Mouse (Mus musculus) heart, postnatal 25 days (tissue): ENCODE data around the gene Hsd17b11. TPM values are rescaled to one million over a fixed set of nuclear protein-coding genes. Genes with fewer than 3 reads are reported as not detected.

ENCODE experiments used
- DNase-seq: peaks from one replicate; pipeline ENCODE4 v3.0.0; 2022; ENCODE audit warnings: low spot score
- intact Hi-C: fragments of 180-260 bp; cut with DNase I; formaldehyde crosslinking; loops from one replicate; pipeline ENCODE4 v1.15.1; 2025
- total RNA-seq, 2 experiments: library from RNA; stranded (reverse); gene quantifications; 2 replicates each; pipeline ENCODE4 v1.2.3; 2021

The Hsd17b11 gene
- total RNA-seq, result 10 to 100 TPM; 25.2 to 29.6 TPM

- intact Hi-C loops, result loop anchor here (2.0 kb wide), 1 partner anchor 25 kb away; the partner anchor contains the start of gene Nudt9
- DNase-seq, result peak; percentile 86
Measured at GRCm38 (mm10) chr5:104021597-104022378, at the start of gene Hsd17b11. Hsd17b11 (minus strand) TSS chr5:104021919.

- intact Hi-C loops, result loop anchor here (5.0 kb wide), 3 partner anchors 69 to 266 kb away; no protein-coding TSS in a partner anchor
- no peak for DNase-seq
Measured at GRCm38 (mm10) chr5:104071048-104071447, 49.3 kb upstream of the Hsd17b11 start.

DNA sequence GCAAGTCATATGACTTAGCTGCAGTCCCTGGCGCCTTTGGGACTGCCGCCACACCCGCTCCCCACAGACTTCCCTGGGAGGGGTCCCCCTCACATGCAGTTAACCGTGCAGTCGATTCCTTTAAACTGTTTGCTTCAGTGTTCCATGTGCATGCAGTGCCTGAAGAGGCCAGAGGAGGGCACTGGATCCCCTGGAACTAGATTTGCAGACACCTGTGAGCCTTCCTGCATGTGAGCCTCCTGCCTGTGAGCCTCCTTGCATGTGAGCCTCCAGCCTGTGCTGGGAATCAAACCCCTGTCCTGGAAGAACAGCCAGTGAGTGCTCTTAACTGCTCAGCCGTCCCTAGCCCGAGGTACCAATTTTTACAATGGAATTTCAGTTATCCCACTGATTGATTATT, 47.0 kb upstream of the Hsd17b11 start:
- DNase-seq, result no peak
- intact Hi-C loops, result no loop called here

- no peak for DNase-seq
- intact Hi-C loops, result no loop called here
Measured at GRCm38 (mm10) chr5:104062773-104063551, 41.2 kb upstream of the Hsd17b11 start.

DNA sequence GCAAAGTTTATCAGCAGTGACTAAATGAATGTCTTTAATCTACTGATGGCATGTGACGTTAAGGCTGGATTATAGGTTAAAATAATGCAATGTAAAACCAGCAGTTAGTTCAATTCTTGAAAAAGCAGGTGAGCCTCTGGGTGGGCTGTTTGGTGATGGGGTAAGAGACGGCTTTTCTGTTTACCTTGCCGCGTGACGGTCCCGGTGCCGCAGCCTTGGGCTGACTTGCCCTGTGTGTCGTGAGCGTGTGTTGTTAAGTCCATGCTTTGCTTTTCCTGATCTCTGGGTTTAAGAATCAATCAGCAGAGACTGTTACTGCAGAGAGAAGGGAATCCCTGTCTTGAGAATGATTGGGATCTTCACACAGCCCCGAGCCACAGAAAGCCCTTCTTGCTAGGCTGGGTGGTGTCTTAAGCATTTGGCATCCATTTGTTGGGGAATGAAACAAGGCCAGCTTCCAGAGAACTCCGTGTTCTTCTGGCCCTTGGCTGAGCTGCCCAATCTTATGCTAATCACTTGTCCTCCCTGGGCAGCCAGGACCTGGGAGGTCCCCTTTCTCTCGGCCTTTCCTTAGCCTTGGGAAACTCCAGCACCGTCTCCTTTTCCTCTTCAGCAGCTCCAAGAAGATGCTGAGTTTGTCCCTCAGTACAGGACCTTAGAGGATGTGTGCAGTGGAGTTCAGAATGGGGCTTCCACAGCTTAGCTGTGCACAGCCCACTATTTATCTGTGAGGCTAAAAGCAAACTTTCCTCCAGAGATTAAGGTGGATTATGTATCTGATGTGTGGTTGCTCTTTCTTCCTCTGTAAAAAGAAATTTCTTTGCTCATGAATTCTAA, 40.4 kb upstream of the Hsd17b11 start:
- no peak for DNase-seq
- intact Hi-C loops, result no loop called here

- DNase-seq, result no peak
Measured at GRCm38 (mm10) chr5:104060429-104060828, 38.7 kb upstream of the Hsd17b11 start.

GRCm38 (mm10) chr5:104059628-104060027, 37.9 kb upstream of the Hsd17b11 start:
- no peak for DNase-seq
- intact Hi-C loops, result loop anchor here (5.0 kb wide), 1 partner anchor 57 kb away; no protein-coding TSS in a partner anchor

More at GRCm38 (mm10) chr5:104060429-104060828, 38.7 kb upstream of the Hsd17b11 start:
- intact Hi-C loops, result no loop called here

DNA sequence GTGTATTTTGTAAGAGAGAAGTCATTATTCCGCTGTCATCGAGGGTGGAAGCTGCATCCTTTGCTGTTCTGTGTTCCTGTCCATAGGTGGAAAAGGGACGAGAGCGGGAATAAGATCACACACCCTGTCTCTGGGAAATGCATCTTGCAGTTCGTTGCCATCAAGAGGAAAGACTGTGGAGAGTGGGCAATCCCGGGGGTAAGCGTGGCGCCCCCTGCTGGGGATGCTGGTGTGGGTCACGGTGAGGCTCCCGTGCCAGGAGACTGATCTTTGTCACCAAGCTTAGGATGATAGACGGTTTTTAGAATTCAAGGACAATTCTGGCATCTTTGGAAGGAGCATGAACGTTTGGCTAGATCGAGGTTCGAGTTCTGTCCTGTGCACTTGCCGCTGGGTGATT, 36.3 kb upstream of the Hsd17b11 start:
- intact Hi-C loops, result loop anchor here (5.0 kb wide), 1 partner anchor 56 kb away; no protein-coding TSS in a partner anchor
- DNase-seq, result no peak

GRCm38 (mm10) chr5:104056295-104056694, 34.6 kb upstream of the Hsd17b11 start:
- DNase-seq, result no peak
- intact Hi-C loops, result loop anchor here (5.0 kb wide), 1 partner anchor 54 kb away; no protein-coding TSS in a partner anchor

GRCm38 (mm10) chr5:104055816-104056215, 34.1 kb upstream of the Hsd17b11 start:
- intact Hi-C loops, result loop anchor here (5.0 kb wide), 1 partner anchor 54 kb away; no protein-coding TSS in a partner anchor
- DNase-seq, result no peak

GRCm38 (mm10) chr5:104054938-104055337, 33.2 kb upstream of the Hsd17b11 start:
- intact Hi-C loops, result loop anchor here (5.0 kb wide), 1 partner anchor 53 kb away; no protein-coding TSS in a partner anchor
- no peak for DNase-seq

DNA sequence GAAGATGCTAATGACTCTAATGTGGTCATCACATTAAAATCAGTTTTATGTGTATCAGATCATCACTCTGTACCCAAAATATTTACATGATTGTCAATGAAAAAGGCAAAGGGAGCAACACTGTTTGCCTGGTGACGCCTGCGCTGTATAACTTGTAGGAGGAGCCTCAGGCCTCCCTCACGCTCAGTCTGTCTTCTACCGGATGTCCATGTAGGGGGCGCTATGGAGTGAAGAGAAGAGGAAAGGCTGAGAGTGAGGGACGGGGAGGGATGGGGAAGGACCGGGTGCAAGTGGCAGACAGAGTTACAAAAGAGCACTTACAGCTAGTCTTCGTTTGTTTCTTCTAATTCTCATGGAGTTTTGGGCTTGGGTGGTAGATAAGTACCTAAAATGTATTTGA, 31.2 kb upstream of the Hsd17b11 start:
- intact Hi-C loops, result no loop called here
- no peak for DNase-seq

DNA sequence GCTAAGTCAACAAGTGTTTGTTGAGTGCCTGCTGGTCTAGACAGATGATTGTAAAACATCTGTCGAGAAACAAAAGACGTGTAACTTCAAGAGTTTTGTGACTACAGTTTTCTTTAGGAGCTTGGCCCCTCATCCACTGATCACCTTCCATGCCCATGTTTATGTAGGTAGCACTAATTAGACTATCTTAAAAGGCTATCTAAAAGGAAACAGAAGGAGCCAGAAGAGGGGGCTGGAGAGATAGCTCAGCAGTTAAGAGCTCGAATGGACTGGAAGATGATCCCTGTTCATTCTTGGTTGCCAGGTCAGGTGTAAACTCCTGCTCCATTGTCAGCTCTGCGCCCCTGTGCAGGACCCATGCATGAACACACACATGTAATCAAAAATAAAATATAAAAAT, 26.4 kb upstream of the Hsd17b11 start:
- DNase-seq, result no peak
- intact Hi-C loops, result loop anchor here (5.0 kb wide), 1 partner anchor 524 kb away; no protein-coding TSS in a partner anchor

DNA sequence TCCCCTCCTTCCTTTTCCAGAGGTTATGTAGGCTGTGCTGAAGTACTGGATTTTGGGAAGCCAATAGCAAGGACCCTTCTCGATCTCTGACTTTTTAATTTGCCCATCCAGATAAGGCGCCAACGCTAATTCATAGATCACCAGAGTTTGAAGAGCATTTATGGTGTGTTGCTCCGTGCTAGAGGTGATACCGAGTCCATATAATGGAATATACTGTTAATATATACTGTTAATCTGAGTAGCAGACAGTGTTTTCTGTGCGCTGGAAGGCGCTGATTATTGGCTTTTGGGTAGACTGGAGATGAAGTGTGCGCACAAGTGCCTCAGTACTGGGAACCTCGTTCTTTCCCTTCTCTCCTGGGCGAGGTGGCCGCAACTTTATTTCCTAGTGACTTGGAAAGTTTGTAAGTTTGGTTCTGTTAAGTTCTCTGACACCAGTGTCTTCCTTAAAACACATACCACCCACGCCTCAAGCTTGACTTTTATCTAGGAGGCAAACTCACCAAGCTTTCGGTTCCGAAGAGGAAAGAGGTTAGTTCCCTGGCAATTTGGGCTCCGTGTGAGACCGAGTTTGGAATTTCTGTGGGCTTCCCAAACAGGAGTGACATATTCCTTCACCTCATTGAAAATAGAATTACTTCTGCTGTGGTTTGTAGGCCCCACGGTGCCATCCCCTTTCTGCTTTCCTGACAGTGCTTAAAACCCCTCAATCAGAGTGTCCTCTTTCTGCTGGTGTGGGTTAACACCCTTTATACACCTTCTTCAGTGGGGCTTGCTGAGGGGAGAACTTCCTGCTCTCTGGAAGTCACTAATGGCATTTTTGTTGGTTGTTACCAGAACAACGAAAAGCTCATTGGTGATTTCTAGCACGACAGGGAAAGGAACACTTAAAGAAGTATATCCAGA, 25.7 kb upstream of the Hsd17b11 start:
- DNase-seq, result no peak
- intact Hi-C loops, result loop anchor here (2.0 to 5.0 kb wide), 2 partner anchors 27 to 525 kb away; partner anchors contain the start of gene Hsd17b11

GRCm38 (mm10) chr5:104046256-104047199, 24.8 kb upstream of the Hsd17b11 start, which contains the start of gene Nudt9:
Nudt9 (plus strand) TSS chr5:104046306.
- DNase-seq, result peak; percentile 96
- intact Hi-C loops, result loop anchor here (2.0 to 5.0 kb wide), 2 partner anchors 26 to 526 kb away; partner anchors contain the start of gene Hsd17b11

DNA sequence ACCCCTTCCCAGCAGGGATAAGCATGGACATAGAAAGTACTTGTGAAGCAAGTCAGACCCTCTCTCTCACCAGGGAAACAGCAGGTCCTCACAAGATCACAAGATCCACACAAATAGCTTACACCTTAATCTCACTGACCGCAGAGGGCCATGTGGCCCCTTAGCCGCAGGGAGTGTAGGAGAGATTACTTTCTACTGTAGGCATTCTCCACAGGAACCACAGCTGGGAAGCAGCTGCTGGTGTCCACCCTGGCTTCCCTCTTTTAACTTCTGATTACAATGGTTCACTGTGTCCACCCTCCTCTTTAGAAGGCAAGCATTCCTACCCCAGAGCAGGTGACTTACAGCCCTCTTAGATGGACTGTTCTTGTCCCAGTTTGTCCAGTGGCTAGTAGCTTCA, 22.0 kb upstream of the Hsd17b11 start:
- intact Hi-C loops, result loop anchor here (5.0 kb wide), 1 partner anchor 131 kb away; the partner anchor contains the start of gene Klhl8
- no peak for DNase-seq

- DNase-seq, result no peak
- intact Hi-C loops, result loop anchor here (5.0 kb wide), 1 partner anchor 131 kb away; the partner anchor contains the start of gene Klhl8
Measured at GRCm38 (mm10) chr5:104042906-104043305, 21.2 kb upstream of the Hsd17b11 start.
